Mouse (Mus musculus) bone marrow, adult 2 months (tissue): Measurements from ENCODE around the gene Gpsm2.

ENCODE experiments used
- CTCF ChIP-seq: fragments of 200-500 bp; IDR thresholded peaks from 2 replicates; pipeline ENCODE4 v1.5.1; 2011; ENCODE audit warnings: low read length, control low read depth; ENCODE audit not compliant: control insufficient read depth, insufficient read depth
- POLR2A ChIP-seq: fragments of 200-500 bp; IDR thresholded peaks from 2 replicates; pipeline ENCODE4 v1.6.1; 2011; ENCODE audit warnings: low read depth, mild to moderate bottlenecking, control low read depth, low read length, borderline replicate concordance; ENCODE audit not compliant: control insufficient read depth

GRCm38 (mm10) chr3:108654566-108654965 lies 67.5 kb downstream of the Gpsm2 start:
- TF ChIP-seq CTCF (no peak), POLR2A (no peak)
